Mouse (Mus musculus) liver, embryonic 18 days (tissue): ENCODE data around the gene Igsf6. TPM values are rescaled to one million over a fixed set of nuclear protein-coding genes. Genes with fewer than 3 reads are reported as not detected.

ENCODE experiments used
- polyA plus RNA-seq: library from polyadenylated mRNA; depleted of rRNA; stranded (reverse); fragments of >200 nt; gene quantifications from 2 replicates; pipeline ENCODE4 v1.2.3, GENCODE M21; 2012; rRNA removed

The Igsf6 gene
- 11.5 and 13.9 TPM in 2 replicates for polyA plus RNA-seq

GRCm38 (mm10) chr7:121074281-121074680 lies at the start of gene Igsf6:
Gene Igsf6 (minus strand): TSS chr7:121074572.

DNA sequence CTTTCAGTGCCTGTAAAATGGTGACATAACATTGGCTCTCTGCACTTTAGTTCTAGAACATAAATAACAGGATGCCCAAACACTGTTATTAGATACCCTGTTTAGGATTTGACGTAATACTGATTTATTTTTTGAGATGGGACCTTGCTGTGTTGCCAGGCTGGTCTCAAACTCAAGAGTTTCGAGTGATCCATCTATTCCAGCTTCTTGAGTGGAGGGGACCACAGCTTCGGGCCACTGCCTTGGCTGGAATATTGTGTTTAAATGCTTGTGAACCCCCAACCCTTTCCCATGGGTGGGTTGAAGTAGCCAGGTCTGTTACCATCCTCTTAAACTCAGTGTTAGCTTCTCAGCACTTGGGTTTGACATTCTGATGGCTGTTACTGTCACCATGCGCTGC lies 7.0 kb upstream of the Igsf6 start, which contains the start of gene Otoa:
TSS of gene Otoa (plus strand) at position 301 of the 400 bp plus-strand sequence.

GRCm38 (mm10) chr7:121033856-121034652 lies 40.3 kb downstream of the Igsf6 start, which contains the start of gene Mettl9:
Gene Mettl9 (plus strand): TSS chr7:121034445.

Other genes with a start within 250 kb of the Igsf6 start
- gene Eef2k, start 231.7 kb downstream of the Igsf6 start, polyA plus RNA-seq = 22.6 and 28.2 TPM in 2 replicates
- 6.5 and 8.2 TPM in 2 replicates for gene Polr3e, start 156.8 kb downstream of the Igsf6 start, polyA plus RNA-seq
- 60.6 and 61.4 TPM in 2 replicates for gene Cdr2, start 92.3 kb downstream of the Igsf6 start, polyA plus RNA-seq
- gene Mfsd13b, start 92.1 kb downstream of the Igsf6 start, polyA plus RNA-seq = 0.05 and 0.08 TPM in 2 replicates
- 18.7 and 20.2 TPM in 2 replicates for gene Mettl9, start 40.1 kb downstream of the Igsf6 start, polyA plus RNA-seq
- gene Otoa, start 7.1 kb upstream of the Igsf6 start, polyA plus RNA-seq = 0.03 and 0.06 TPM in 2 replicates